Mouse (Mus musculus): ENCODE results near the gene Utp4.
"Not testable (repeated sequence)": the region's sequence is repeated elsewhere in the genome, so short reads cannot be mapped to it uniquely, and the experiment has no call there.

The Utp4 gene

GRCm38 (mm10) chr8:106893481-106894156, at the start of gene Utp4:
Gene Utp4 (plus strand): TSS chr8:106893636.
- peak; percentile 60 to 75 for DNase-seq (ENCODE audit: low spot score in 2 of 2)

- no peak for DNase-seq (ENCODE audit: low spot score in 2 of 2)
Observed at GRCm38 (mm10) chr8:106850034-106850433, 43.4 kb upstream of the Utp4 start.

- DNase-seq (ENCODE audit: low spot score in 2 of 2) = no peak
Observed at GRCm38 (mm10) chr8:106854534-106855241, 38.7 kb upstream of the Utp4 start.

GRCm38 (mm10) chr8:106855242-106855562, 38.2 kb upstream of the Utp4 start:
- no peak for DNase-seq (ENCODE audit: low spot score in 2 of 2)

- no peak for DNase-seq (ENCODE audit: low spot score in 2 of 2)
Observed at GRCm38 (mm10) chr8:106862845-106863244, 30.6 kb upstream of the Utp4 start.

GRCm38 (mm10) chr8:106865354-106865753, 28.1 kb upstream of the Utp4 start:
- DNase-seq (ENCODE audit: low spot score in 2 of 2) = no peak

- DNase-seq (ENCODE audit: low spot score in 2 of 2) = peak in 1 of 2 experiments; percentile 34
Observed at GRCm38 (mm10) chr8:106870051-106870450, 23.4 kb upstream of the Utp4 start, which contains the start of gene Has3. Gene Has3 (plus strand): TSS chr8:106870242.

GRCm38 (mm10) chr8:106870537-106871327, 22.7 kb upstream of the Utp4 start:
- DNase-seq (ENCODE audit: low spot score in 2 of 2) = peak; percentile 21 to 60

GRCm38 (mm10) chr8:106871328-106871926, 22.0 kb upstream of the Utp4 start:
- DNase-seq (ENCODE audit: low spot score in 2 of 2) = no peak

GRCm38 (mm10) chr8:106871931-106872371, 21.5 kb upstream of the Utp4 start:
- peak in 1 of 2 experiments; percentile 27 for DNase-seq (ENCODE audit: low spot score in 2 of 2)

- no peak for DNase-seq (ENCODE audit: low spot score in 2 of 2)
Observed at GRCm38 (mm10) chr8:106872454-106873034, 20.9 kb upstream of the Utp4 start.

GRCm38 (mm10) chr8:106880121-106880707, 13.2 kb upstream of the Utp4 start:
- DNase-seq (ENCODE audit: low spot score in 2 of 2) = no peak

GRCm38 (mm10) chr8:106884094-106884493, 9.3 kb upstream of the Utp4 start:
- not testable (repeated sequence) for DNase-seq (ENCODE audit: low spot score in 2 of 2)

- not testable (repeated sequence) for DNase-seq (ENCODE audit: low spot score in 2 of 2)
Observed at GRCm38 (mm10) chr8:106884826-106885400, 8.5 kb upstream of the Utp4 start.

- DNase-seq (ENCODE audit: low spot score in 2 of 2) = peak in 1 of 2 experiments; percentile 75
Observed at GRCm38 (mm10) chr8:106887336-106888189, 5.9 kb upstream of the Utp4 start.

GRCm38 (mm10) chr8:106888803-106889202, 4.6 kb upstream of the Utp4 start:
- DNase-seq (ENCODE audit: low spot score in 2 of 2) = no peak

GRCm38 (mm10) chr8:106892210-106892805, 1.1 kb upstream of the Utp4 start:
- no peak for DNase-seq (ENCODE audit: low spot score in 2 of 2)

GRCm38 (mm10) chr8:106892806-106893451, 507 bp upstream of the Utp4 start:
- DNase-seq (ENCODE audit: low spot score in 2 of 2) = peak in 1 of 2 experiments; percentile 24

GRCm38 (mm10) chr8:106899473-106899872, 6.0 kb downstream of the Utp4 start:
- no peak for DNase-seq (ENCODE audit: low spot score in 2 of 2)

Measured in frontal cortex, postnatal 14 days (tissue).